Mouse (Mus musculus) spleen, adult 2 months (tissue): ENCODE results near the gene Fam131c. TPM values are rescaled to one million over a fixed set of nuclear protein-coding genes. Genes with fewer than 3 reads are reported as not detected.

Source experiments
- DNase-seq, 2 experiments: peaks; one replicate each; pipeline versions ENCODE4 v3.0.0 to v3.0.0-alpha.2; 2012 to 2021; ENCODE audit warnings: low spot score in 2 of 2, low read depth in 1 of 2
- H3K27ac ChIP-seq: fragments of 200-500 bp; 2 replicates; pipeline ENCODE4 v1.5.1; 2012; ENCODE audit warnings: low read length, inconsistent platforms; ENCODE audit not compliant: insufficient read depth
- H3K27me3 ChIP-seq: fragments of 200-500 bp; 2 replicates; pipeline ENCODE4 v1.6.1; 2012; ENCODE audit warnings: mild to moderate bottlenecking, moderate library complexity, low read length, inconsistent platforms; ENCODE audit not compliant: control insufficient read depth, insufficient read depth
- H3K36me3 ChIP-seq: fragments of 200-500 bp; 2 replicates; pipeline ENCODE4 v1.6.1; 2012; ENCODE audit warnings: mild to moderate bottlenecking, low read length, inconsistent platforms; ENCODE audit not compliant: control insufficient read depth, insufficient read depth
- H3K4me1 ChIP-seq: fragments of 200-500 bp; 2 replicates; pipeline ENCODE4 v1.6.1; 2011; ENCODE audit warnings: inconsistent platforms; ENCODE audit not compliant: control insufficient read depth, insufficient read depth, insufficient read length
- H3K4me3 ChIP-seq: fragments of 200-500 bp; 2 replicates; pipeline ENCODE4 v1.5.1; 2011; ENCODE audit warnings: mild to moderate bottlenecking, inconsistent platforms; ENCODE audit not compliant: insufficient read depth, insufficient read length; ENCODE audit errors: extremely low read depth
- CTCF ChIP-seq: fragments of 200-500 bp; IDR thresholded peaks from 2 replicates; pipeline ENCODE4 v1.5.1; 2011; ENCODE audit warnings: mild to moderate bottlenecking, inconsistent platforms; ENCODE audit not compliant: insufficient read depth, insufficient read length, insufficient replicate concordance; ENCODE audit errors: extremely low read depth
- POLR2A ChIP-seq: fragments of 200-500 bp; IDR thresholded peaks from 2 replicates; pipeline ENCODE4 v1.6.1; 2011; ENCODE audit warnings: low read depth, low read length, inconsistent platforms
- WGBS: fragments of 180-500 bp; shearing (Covaris S2); methylation state at CpG from one replicate; pipeline ENCODE4 v1.1.7; 2018; 5-methylcytosine and 5-hydroxymethylcytosine counted together
- polyA plus RNA-seq: library from polyadenylated mRNA; depleted of rRNA; stranded (reverse); fragments of >200 nt; gene quantifications from 2 replicates; pipeline ENCODE4 v1.2.3, GENCODE M21; 2012

Gene Fam131c
- polyA plus RNA-seq, 1 experiment, result 0.22 TPM

DNA sequence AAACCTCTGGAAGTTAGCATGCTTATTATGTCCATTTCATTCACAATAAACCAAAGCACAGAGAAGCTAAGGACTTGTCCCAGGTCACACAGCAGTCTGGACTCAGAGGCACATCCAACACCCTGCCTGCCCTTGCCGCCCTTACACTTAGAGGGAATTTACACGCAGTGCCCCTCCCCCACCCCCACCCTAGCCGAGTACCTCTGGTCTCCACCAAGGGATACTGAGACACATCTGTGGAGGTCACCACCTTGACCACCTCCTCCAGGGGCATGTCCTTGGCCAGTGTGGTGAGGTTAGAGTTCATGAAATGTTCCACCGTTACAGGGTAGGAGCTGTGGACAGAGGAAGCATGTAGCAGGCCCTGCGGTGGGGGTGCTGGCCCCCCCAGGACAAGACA, 19.9 kb downstream of the Fam131c start:
- DNase-seq, result no peak
- Histone ChIP-seq H3K27ac (no peak overlapping the region), H3K4me3 (no peak overlapping the region), H3K36me3 (no peaks in the 10 kb centered on the region), H3K27me3 (no peaks in the 10 kb centered on the region), H3K4me1 (no peaks in the 10 kb centered on the region)
- TF ChIP-seq POLR2A, result no peak
- TF ChIP-seq CTCF, result no peak
- 71% methylated on average over 5 of the region's 5 CpGs for WGBS

DNA sequence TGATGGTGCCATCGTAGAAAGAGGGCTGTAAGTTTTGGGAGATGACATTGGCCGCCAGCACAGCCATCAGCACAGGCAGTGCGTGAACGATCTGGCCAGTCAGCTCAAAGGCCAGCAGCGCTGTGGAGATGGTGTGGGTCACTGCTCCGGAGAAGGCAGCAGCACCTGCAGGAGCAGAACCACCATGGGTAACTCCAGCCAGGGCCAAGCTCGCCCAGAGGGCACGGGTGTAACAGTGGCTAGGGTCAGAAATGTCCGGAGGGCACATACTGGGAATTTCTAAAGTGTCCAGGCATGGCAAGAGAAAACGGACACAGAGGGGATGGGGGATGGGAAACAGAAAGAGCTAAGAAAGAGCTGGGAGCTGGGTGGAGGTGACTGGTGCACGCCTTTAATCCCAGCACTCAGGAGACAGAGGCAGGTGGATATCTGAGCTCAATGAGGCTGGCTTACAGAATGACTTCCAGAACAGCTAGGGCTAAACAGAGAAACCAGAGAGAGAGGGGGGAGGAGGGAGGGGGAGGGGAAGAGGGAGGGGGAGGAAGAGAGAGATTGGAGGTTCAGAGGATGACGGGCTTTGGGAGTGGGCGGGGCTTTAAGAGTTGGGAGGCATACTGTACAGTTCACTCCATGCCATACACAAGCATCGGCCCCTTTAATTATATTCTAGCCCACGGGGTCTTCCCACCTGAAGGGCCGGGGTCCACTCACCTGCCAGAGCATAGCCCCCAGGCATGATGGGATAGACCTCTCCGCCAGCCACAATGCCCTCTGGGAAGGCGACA, 21.5 kb downstream of the Fam131c start:
- 81% methylated on average over 18 of the region's 18 CpGs for WGBS
- Histone ChIP-seq H3K4me3 (no peak overlapping the region), H3K4me1 (no peaks in the 10 kb centered on the region), H3K27ac (no peak overlapping the region), H3K27me3 (no peaks in the 10 kb centered on the region), H3K36me3 (no peaks in the 10 kb centered on the region)
- no peak for TF ChIP-seq CTCF
- TF ChIP-seq POLR2A, result no peak
- DNase-seq, result no peak

DNA sequence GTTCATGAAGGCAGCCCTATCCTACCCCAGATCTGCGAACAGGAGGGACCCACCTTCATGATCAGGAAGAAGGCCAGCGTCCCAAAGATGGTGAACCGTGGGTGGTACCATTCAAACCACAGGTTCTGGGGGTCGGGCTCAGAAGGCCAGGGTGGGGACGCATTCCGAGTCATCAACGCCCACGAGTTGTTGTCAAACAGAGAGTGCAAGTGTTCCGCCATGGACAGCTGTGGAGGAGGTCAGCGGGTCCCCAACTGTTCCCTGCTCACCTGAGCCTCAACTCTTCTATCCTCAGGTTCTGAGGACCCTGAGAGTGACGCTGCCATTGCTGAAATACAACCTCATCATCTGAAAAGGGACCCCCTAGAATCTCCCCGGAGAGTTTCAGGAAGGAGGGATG, 23.3 kb downstream of the Fam131c start:
- WGBS, result 81% methylated on average over 12 of the region's 12 CpGs
- TF ChIP-seq POLR2A (no peak), CTCF (no peak)
- Histone ChIP-seq H3K27me3 (no peaks in the 10 kb centered on the region), H3K4me1 (no peaks in the 10 kb centered on the region), H3K4me3 (no peak overlapping the region), H3K36me3 (no peaks in the 10 kb centered on the region), H3K27ac (no peak overlapping the region)
- DNase-seq, result no peak

DNA sequence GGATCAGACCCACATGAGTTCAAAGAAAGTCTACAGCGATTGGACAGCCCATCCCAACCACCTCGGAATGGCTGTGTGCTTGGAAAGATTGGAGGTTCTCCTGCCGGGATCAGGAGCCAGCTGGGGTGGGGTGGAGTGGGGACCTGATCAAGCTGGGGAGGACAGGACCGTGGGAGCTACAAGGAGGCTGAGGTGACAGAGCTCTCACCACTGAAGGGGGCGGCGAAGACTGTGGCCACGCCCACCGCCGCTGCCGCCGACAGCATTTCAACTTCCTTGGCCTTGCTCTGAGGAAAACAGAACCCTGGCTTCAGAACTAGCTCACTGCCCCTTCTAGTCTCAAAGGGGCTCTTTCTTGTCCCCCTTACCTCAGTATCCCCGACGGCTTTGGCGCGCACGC, 26.7 kb downstream of the Fam131c start:
- Histone ChIP-seq H3K4me3 (no peak overlapping the region), H3K27me3 (no peaks in the 10 kb centered on the region)
- 50% methylated on average over 16 of the region's 16 CpGs for WGBS

DNA sequence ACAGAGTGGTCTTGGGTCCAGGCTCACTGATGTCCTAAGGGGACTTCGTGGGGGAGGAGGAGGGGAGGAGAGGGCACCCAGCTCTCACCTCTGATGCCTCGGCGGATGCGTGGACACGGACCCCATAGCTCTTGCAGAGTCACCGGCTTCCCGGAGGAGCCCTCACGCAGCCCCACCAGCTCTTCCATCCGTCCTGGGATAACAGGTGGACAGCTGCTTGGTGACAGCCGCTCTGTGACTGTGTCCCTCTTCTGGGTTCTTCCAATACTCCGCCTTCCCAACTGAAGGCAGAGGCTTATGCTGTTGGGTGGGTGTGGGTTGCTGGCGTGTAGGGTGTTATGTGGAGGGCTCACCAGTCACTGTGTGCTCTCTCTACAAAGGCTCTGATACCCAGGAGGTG, 29.8 kb downstream of the Fam131c start:
- no peak for TF ChIP-seq POLR2A
- TF ChIP-seq CTCF, result no peak
- no peak overlapping the region for H3K4me3 ChIP-seq
- no peaks in the 10 kb centered on the region for H3K36me3 ChIP-seq
- no peak overlapping the region for H3K27ac ChIP-seq
- no peak for DNase-seq
- no peaks in the 10 kb centered on the region for H3K4me1 ChIP-seq
- no peaks in the 10 kb centered on the region for H3K27me3 ChIP-seq
- 90% methylated on average over 12 of the region's 12 CpGs for WGBS

More for the DNA sequence above, 26.7 kb downstream of the Fam131c start:
- DNase-seq, result no peak
- H3K36me3 ChIP-seq, result no peaks in the 10 kb centered on the region
- H3K27ac ChIP-seq, result no peak overlapping the region
- TF ChIP-seq CTCF, result no peak
- H3K4me1 ChIP-seq, result no peaks in the 10 kb centered on the region

DNA sequence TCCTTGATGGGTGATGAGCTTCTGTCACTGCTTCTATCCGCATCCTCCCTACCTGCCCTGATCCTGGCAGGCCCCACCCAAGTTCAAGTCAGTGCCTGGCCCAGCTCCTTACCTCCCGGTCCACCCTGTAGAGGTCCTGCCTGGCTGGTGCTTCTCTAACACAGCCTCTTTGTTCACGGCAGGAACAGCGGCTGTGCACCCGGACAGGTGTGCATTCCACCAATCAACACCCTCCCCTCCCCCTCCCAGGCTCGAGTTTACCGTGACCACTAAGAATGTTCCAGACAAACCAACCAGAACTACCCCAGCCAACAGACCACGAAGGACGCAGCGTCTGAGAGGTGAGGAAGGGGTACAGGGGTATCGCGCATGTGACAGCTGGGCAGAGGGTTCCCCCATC, 30.5 kb downstream of the Fam131c start, which contains the start of gene Clcnka:
Gene Clcnka, minus strand, starts transcription at position 180 of the 400 bp plus-strand sequence.
- TF ChIP-seq POLR2A (no peak), CTCF (no peak)
- H3K27ac ChIP-seq, result no peak within 1 kb of the TSS
- H3K27me3 ChIP-seq, result no peaks in the 10 kb centered on the region
- no peaks in the 10 kb centered on the region for H3K36me3 ChIP-seq
- no peaks in the 10 kb centered on the region for H3K4me1 ChIP-seq
- 66% methylated on average over 12 of the region's 12 CpGs for WGBS
- no peak for DNase-seq
- no peak within 1 kb of the TSS for H3K4me3 ChIP-seq

DNA sequence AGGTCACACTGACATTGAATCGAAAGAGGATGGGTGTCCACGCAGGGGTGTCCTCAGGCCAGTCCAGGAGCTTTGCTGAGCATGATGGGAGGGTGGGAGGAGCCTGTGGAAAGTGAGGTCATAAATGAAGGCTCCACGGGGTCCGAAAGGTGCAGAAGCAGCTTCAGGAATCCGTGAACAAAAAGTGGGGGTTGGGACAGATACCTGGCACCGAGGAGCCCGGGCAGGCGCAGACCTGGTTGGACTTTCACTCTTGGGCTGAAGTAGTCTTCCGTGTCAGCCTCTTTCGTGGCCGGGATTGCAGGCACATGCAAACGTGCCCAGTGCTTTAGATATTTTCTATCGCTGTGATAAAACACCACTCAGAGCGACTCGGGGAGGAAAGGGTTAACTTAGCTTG, 32.2 kb downstream of the Fam131c start:
- no peak overlapping the region for H3K27ac ChIP-seq
- peaks cover 3% of the 10 kb centered on the region; the same call in 1 of the 2 replicates for H3K4me1 ChIP-seq
- 88% methylated on average over 15 of the region's 15 CpGs for WGBS
- no peak for DNase-seq
- no peak for TF ChIP-seq CTCF
- TF ChIP-seq POLR2A, result no peak
- no peaks in the 10 kb centered on the region for H3K36me3 ChIP-seq
- H3K4me3 ChIP-seq, result no peak overlapping the region
- no peaks in the 10 kb centered on the region for H3K27me3 ChIP-seq
